Mouse (Mus musculus): Measurements from ENCODE around the gene Lgi2. TPM values are rescaled to one million over a fixed set of nuclear protein-coding genes. Genes with fewer than 3 reads are reported as not detected.

Lgi2 gene
- 2.0 and 2.7 TPM in 2 replicates for polyA plus RNA-seq (2015; fragmentation: Nextera tagmentation; extraction: Ambion mirVana)

GRCm38 (mm10) chr5:52565813-52566531, at the start of gene Lgi2:
Gene Lgi2 (minus strand): TSS chr5:52566462.
- H3K9me3 ChIP-seq (ENCODE audit: control insufficient read depth, low read length), result 0 out of 2 replicates have a peak, but pooled peaks cover 6% of the 10 kb centered on the region
- no peak within 1 kb of the TSS for H3K27ac ChIP-seq (ENCODE audit: low read length)
- H3K36me3 ChIP-seq (ENCODE audit: control insufficient read depth, insufficient read depth), result no peaks in the 10 kb centered on the region
- peak within 1 kb of the TSS; percentile 65 for H3K9ac ChIP-seq (replicated peaks; ENCODE audit: low read depth, low read length)
- peak; percentile 75 for ATAC-seq
- H3K4me2 ChIP-seq (ENCODE audit: low read length), result peak within 1 kb of the TSS; percentile 89
- peaks cover 8% of the 10 kb centered on the region for H3K4me1 ChIP-seq (replicated peaks; ENCODE audit: control insufficient read depth, insufficient read depth, low read length)
- H3K27me3 ChIP-seq (replicated peaks; ENCODE audit: control insufficient read depth, insufficient read depth, low read length), result no peaks in the 10 kb centered on the region
- H3K4me3 ChIP-seq (replicated peaks; ENCODE audit: low read length), result peak within 1 kb of the TSS; percentile 61
- under 1% methylated on average over 52 of the region's 83 CpGs for WGBS

GRCm38 (mm10) chr5:52615421-52615820, 49.2 kb upstream of the Lgi2 start:
- no peak overlapping the region for H3K9ac ChIP-seq (replicated peaks; ENCODE audit: low read depth, low read length)
- no peak overlapping the region for H3K4me3 ChIP-seq (replicated peaks; ENCODE audit: low read length)
- no peak overlapping the region for H3K27ac ChIP-seq (ENCODE audit: low read length)

GRCm38 (mm10) chr5:52614686-52615085, 48.4 kb upstream of the Lgi2 start:
- H3K4me3 ChIP-seq (replicated peaks; ENCODE audit: low read length), result no peak overlapping the region
- no peak overlapping the region for H3K9ac ChIP-seq (replicated peaks; ENCODE audit: low read depth, low read length)
- no peak overlapping the region for H3K4me2 ChIP-seq (ENCODE audit: low read length)
- 74% methylated on average over 4 of the region's 4 CpGs for WGBS
- H3K9me3 ChIP-seq (ENCODE audit: control insufficient read depth, low read length), result no peaks in the 10 kb centered on the region
- no peaks in the 10 kb centered on the region for H3K27me3 ChIP-seq (replicated peaks; ENCODE audit: control insufficient read depth, insufficient read depth, low read length)
- H3K36me3 ChIP-seq (ENCODE audit: control insufficient read depth, insufficient read depth), result no peaks in the 10 kb centered on the region
- H3K4me1 ChIP-seq (replicated peaks; ENCODE audit: control insufficient read depth, insufficient read depth, low read length), result peaks cover 19% of the 10 kb centered on the region
- no peak for ATAC-seq
- H3K27ac ChIP-seq (ENCODE audit: low read length), result no peak overlapping the region

More at GRCm38 (mm10) chr5:52615421-52615820, 49.2 kb upstream of the Lgi2 start:
- H3K27me3 ChIP-seq (replicated peaks; ENCODE audit: control insufficient read depth, insufficient read depth, low read length), result no peaks in the 10 kb centered on the region
- 61% methylated on average over 9 of the region's 9 CpGs for WGBS
- H3K9me3 ChIP-seq (ENCODE audit: control insufficient read depth, low read length), result no peaks in the 10 kb centered on the region
- peaks cover 19% of the 10 kb centered on the region for H3K4me1 ChIP-seq (replicated peaks; ENCODE audit: control insufficient read depth, insufficient read depth, low read length)
- H3K36me3 ChIP-seq (ENCODE audit: control insufficient read depth, insufficient read depth), result no peaks in the 10 kb centered on the region
- H3K4me2 ChIP-seq (ENCODE audit: low read length), result no peak overlapping the region
- no peak for ATAC-seq

GRCm38 (mm10) chr5:52612776-52613175, 46.5 kb upstream of the Lgi2 start:
- Histone ChIP-seq H3K27ac (ENCODE audit: low read length) (no peak overlapping the region), H3K9ac (replicated peaks; ENCODE audit: low read depth, low read length) (no peak overlapping the region), H3K9me3 (ENCODE audit: control insufficient read depth, low read length) (no peaks in the 10 kb centered on the region; the same call in 1 of the 2 replicates), H3K4me1 (replicated peaks; ENCODE audit: control insufficient read depth, insufficient read depth, low read length) (peaks cover 12% of the 10 kb centered on the region), H3K4me2 (ENCODE audit: low read length) (no peak overlapping the region), H3K27me3 (replicated peaks; ENCODE audit: control insufficient read depth, insufficient read depth, low read length) (no peaks in the 10 kb centered on the region), H3K4me3 (replicated peaks; ENCODE audit: low read length) (no peak overlapping the region), H3K36me3 (ENCODE audit: control insufficient read depth, insufficient read depth) (no peaks in the 10 kb centered on the region)
- ATAC-seq, result no peak
- WGBS, result 80% methylated on average over 6 of the region's 8 CpGs

- Histone ChIP-seq H3K36me3 (ENCODE audit: control insufficient read depth, insufficient read depth) (no peaks in the 10 kb centered on the region), H3K4me3 (replicated peaks; ENCODE audit: low read length) (no peak overlapping the region), H3K4me1 (replicated peaks; ENCODE audit: control insufficient read depth, insufficient read depth, low read length) (peaks cover 4% of the 10 kb centered on the region), H3K4me2 (ENCODE audit: low read length) (no peak overlapping the region), H3K27ac (ENCODE audit: low read length) (no peak overlapping the region), H3K9ac (replicated peaks; ENCODE audit: low read depth, low read length) (no peak overlapping the region), H3K9me3 (ENCODE audit: control insufficient read depth, low read length) (peaks cover 2% of the 10 kb centered on the region; the same call in 1 of the 2 replicates), H3K27me3 (replicated peaks; ENCODE audit: control insufficient read depth, insufficient read depth, low read length) (no peaks in the 10 kb centered on the region)
- no peak for ATAC-seq
- WGBS, result 75% methylated on average over 10 of the region's 10 CpGs
Measured at GRCm38 (mm10) chr5:52611315-52611895, 45.1 kb upstream of the Lgi2 start.

GRCm38 (mm10) chr5:52610306-52610705, 44.0 kb upstream of the Lgi2 start:
- H3K4me2 ChIP-seq (ENCODE audit: low read length), result no peak overlapping the region
- no peak overlapping the region for H3K9ac ChIP-seq (replicated peaks; ENCODE audit: low read depth, low read length)
- peaks cover 2% of the 10 kb centered on the region; the same call in 1 of the 2 replicates for H3K9me3 ChIP-seq (ENCODE audit: control insufficient read depth, low read length)
- ATAC-seq, result no peak
- WGBS, result 23% methylated on average over 4 of the region's 4 CpGs
- no peaks in the 10 kb centered on the region for H3K27me3 ChIP-seq (replicated peaks; ENCODE audit: control insufficient read depth, insufficient read depth, low read length)
- H3K4me1 ChIP-seq (replicated peaks; ENCODE audit: control insufficient read depth, insufficient read depth, low read length), result no peaks in the 10 kb centered on the region; the same call in 1 of the 2 replicates
- H3K36me3 ChIP-seq (ENCODE audit: control insufficient read depth, insufficient read depth), result no peaks in the 10 kb centered on the region
- H3K27ac ChIP-seq (ENCODE audit: low read length), result no peak overlapping the region
- no peak overlapping the region for H3K4me3 ChIP-seq (replicated peaks; ENCODE audit: low read length)

- no peak overlapping the region for H3K4me3 ChIP-seq (replicated peaks; ENCODE audit: low read length)
- no peak overlapping the region for H3K4me2 ChIP-seq (ENCODE audit: low read length)
- no peaks in the 10 kb centered on the region; the same call in 1 of the 2 replicates for H3K4me1 ChIP-seq (replicated peaks; ENCODE audit: control insufficient read depth, insufficient read depth, low read length)
- WGBS, result 76% methylated on average over 10 of the region's 10 CpGs
- H3K27me3 ChIP-seq (replicated peaks; ENCODE audit: control insufficient read depth, insufficient read depth, low read length), result no peaks in the 10 kb centered on the region
- peaks cover 2% of the 10 kb centered on the region; the same call in 1 of the 2 replicates for H3K9me3 ChIP-seq (ENCODE audit: control insufficient read depth, low read length)
- H3K9ac ChIP-seq (replicated peaks; ENCODE audit: low read depth, low read length), result no peak overlapping the region
- H3K36me3 ChIP-seq (ENCODE audit: control insufficient read depth, insufficient read depth), result no peaks in the 10 kb centered on the region
- no peak overlapping the region for H3K27ac ChIP-seq (ENCODE audit: low read length)
- ATAC-seq, result no peak
Measured at GRCm38 (mm10) chr5:52609672-52610071, 43.4 kb upstream of the Lgi2 start.

- H3K9me3 ChIP-seq (ENCODE audit: control insufficient read depth, low read length), result peaks cover 2% of the 10 kb centered on the region; the same call in 1 of the 2 replicates
- no peak overlapping the region for H3K4me3 ChIP-seq (replicated peaks; ENCODE audit: low read length)
- no peaks in the 10 kb centered on the region for H3K27me3 ChIP-seq (replicated peaks; ENCODE audit: control insufficient read depth, insufficient read depth, low read length)
- H3K27ac ChIP-seq (ENCODE audit: low read length), result no peak overlapping the region
- no peak overlapping the region for H3K9ac ChIP-seq (replicated peaks; ENCODE audit: low read depth, low read length)
- no peak for ATAC-seq
- no peak overlapping the region for H3K4me2 ChIP-seq (ENCODE audit: low read length)
- no peaks in the 10 kb centered on the region for H3K36me3 ChIP-seq (ENCODE audit: control insufficient read depth, insufficient read depth)
- H3K4me1 ChIP-seq (replicated peaks; ENCODE audit: control insufficient read depth, insufficient read depth, low read length), result no peaks in the 10 kb centered on the region
- 51% methylated on average over 6 of the region's 6 CpGs for WGBS
Measured at GRCm38 (mm10) chr5:52604582-52605041, 38.4 kb upstream of the Lgi2 start.

- Histone ChIP-seq H3K27me3 (replicated peaks; ENCODE audit: control insufficient read depth, insufficient read depth, low read length) (no peaks in the 10 kb centered on the region), H3K4me1 (replicated peaks; ENCODE audit: control insufficient read depth, insufficient read depth, low read length) (no peaks in the 10 kb centered on the region), H3K9ac (replicated peaks; ENCODE audit: low read depth, low read length) (no peak overlapping the region), H3K9me3 (ENCODE audit: control insufficient read depth, low read length) (no peaks in the 10 kb centered on the region), H3K27ac (ENCODE audit: low read length) (no peak overlapping the region), H3K36me3 (ENCODE audit: control insufficient read depth, insufficient read depth) (no peaks in the 10 kb centered on the region), H3K4me3 (replicated peaks; ENCODE audit: low read length) (no peak overlapping the region), H3K4me2 (ENCODE audit: low read length) (no peak overlapping the region)
- ATAC-seq, result no peak
- whole genome bisulfite sequencing, result 92% methylated on average over 9 of the region's 9 CpGs
Measured at GRCm38 (mm10) chr5:52590612-52591011, 24.4 kb upstream of the Lgi2 start.
